Mouse (Mus musculus): ENCODE results near the gene Dnmt3l.
"Not testable (repeated sequence)": the region's sequence is repeated elsewhere in the genome, so short reads cannot be mapped to it uniquely, and the experiment has no call there.

Dnmt3l gene

GRCm38 (mm10) chr10:78084073-78084472 is 42.3 kb downstream of the Dnmt3l start:
- no peak for DNase-seq (ENCODE audit: low read depth, low spot score)

- DNase-seq (ENCODE audit: low read depth, low spot score): no peak
Observed at GRCm38 (mm10) chr10:78085711-78086110, 44.0 kb downstream of the Dnmt3l start.

GRCm38 (mm10) chr10:78086444-78087061 is 44.8 kb downstream of the Dnmt3l start:
- no peak for DNase-seq (ENCODE audit: low read depth, low spot score)

- DNase-seq (ENCODE audit: low read depth, low spot score): no peak
Observed at GRCm38 (mm10) chr10:78087101-78087511, 45.4 kb downstream of the Dnmt3l start.

GRCm38 (mm10) chr10:78090246-78090645 is 48.5 kb downstream of the Dnmt3l start:
- peak; percentile 11 for DNase-seq (ENCODE audit: low read depth, low spot score)

GRCm38 (mm10) chr10:78090706-78091491 is 49.2 kb downstream of the Dnmt3l start:
- DNase-seq (ENCODE audit: low read depth, low spot score): no peak

GRCm38 (mm10) chr10:78091865-78092724 is 50.3 kb downstream of the Dnmt3l start:
- DNase-seq (ENCODE audit: low read depth, low spot score): peak; percentile 86

- no peak for DNase-seq (ENCODE audit: low read depth, low spot score)
Observed at GRCm38 (mm10) chr10:78092725-78093029, 50.9 kb downstream of the Dnmt3l start.

GRCm38 (mm10) chr10:78095221-78095620 is 53.5 kb downstream of the Dnmt3l start:
- DNase-seq (ENCODE audit: low read depth, low spot score): no peak

GRCm38 (mm10) chr10:78095954-78096931 is 54.5 kb downstream of the Dnmt3l start:
- no peak for DNase-seq (ENCODE audit: low read depth, low spot score)

GRCm38 (mm10) chr10:78099860-78100259 is 58.1 kb downstream of the Dnmt3l start:
- not testable (repeated sequence) for DNase-seq (ENCODE audit: low read depth, low spot score)

GRCm38 (mm10) chr10:78100989-78101780 is 59.4 kb downstream of the Dnmt3l start:
- DNase-seq (ENCODE audit: low read depth, low spot score): no peak

GRCm38 (mm10) chr10:78104555-78105490 is 63.1 kb downstream of the Dnmt3l start:
- DNase-seq (ENCODE audit: low read depth, low spot score): no peak

GRCm38 (mm10) chr10:78105548-78105947 is 63.8 kb downstream of the Dnmt3l start:
- no peak for DNase-seq (ENCODE audit: low read depth, low spot score)
